In genomic region chr2:71581488-71581887, GRCm38 (mm10) we compare ENCODE assay signal across 8 mouse cellular contexts. TPM values are rescaled to one million over a fixed set of nuclear protein-coding genes. Genes with fewer than 3 reads are reported as not detected.
A peak's percentile ranks its signal among the peaks of the same experiment; 100 is the strongest.
DNase-seq lines count a peak whose midpoint lies in the region; ATAC-seq and TF ChIP-seq lines count a peak whose summit lies in the region.

No protein-coding gene starts in this region.

- no peak overlapping the region for H3K9ac ChIP-seq in heart, embryonic 12.5 days
- H3K9ac ChIP-seq in hindbrain, embryonic 15.5 days = peak overlapping the region; percentile 61; the same call in 1 of the 2 replicates
- H3K9ac ChIP-seq in midbrain, embryonic 12.5 days (replicated peaks) = no peak overlapping the region

- WGBS in heart, embryonic 12.5 days = 63% methylated on average over 5 of the region's 5 CpGs
- WGBS in hindbrain, embryonic 15.5 days = 62% methylated on average over 5 of the region's 5 CpGs
- WGBS in midbrain, embryonic 12.5 days = 62% methylated on average over 5 of the region's 5 CpGs

- H3K36me3 ChIP-seq in heart, embryonic 12.5 days = no peaks in the 10 kb centered on the region
- H3K36me3 ChIP-seq in hindbrain, embryonic 15.5 days = no peaks in the 10 kb centered on the region
- no peaks in the 10 kb centered on the region for H3K36me3 ChIP-seq in midbrain, embryonic 12.5 days

- intact Hi-C loops in heart, postnatal 10 days (cut with DNase I) = loop anchor here (5.0 kb wide), 2 partner anchors 236 to 376 kb away; no protein-coding TSS in a partner anchor

- TF ChIP-seq CTCF in brain, embryonic 14.5 days (IDR thresholded peaks at IDR 0.05; ENCODE audit: borderline replicate concordance, extremely low read depth, insufficient read depth, insufficient read length) = no peak

- H3K4me3 ChIP-seq in heart, embryonic 12.5 days = peak overlapping the region; percentile 63
- H3K4me3 ChIP-seq in hindbrain, embryonic 15.5 days = peak overlapping the region; percentile 59
- H3K4me3 ChIP-seq in midbrain, embryonic 12.5 days = peak overlapping the region; percentile 52

- no peak overlapping the region; the same call in 1 of the 2 replicates for H3K27ac ChIP-seq in heart, embryonic 12.5 days (ENCODE audit: poor library complexity, severe bottlenecking)
- no peak overlapping the region for H3K27ac ChIP-seq in hindbrain, embryonic 15.5 days (replicated peaks)
- H3K27ac ChIP-seq in midbrain, embryonic 12.5 days (replicated peaks) = no peak overlapping the region

- no peak for DNase-seq in heart, postnatal 10 days
- peak; percentile 18 for DNase-seq in brain, embryonic 14.5 days (ENCODE audit: low read depth)
- no peak for DNase-seq in ovary, postnatal 36 days (ENCODE audit: low spot score)
- no peak for DNase-seq in frontal cortex, postnatal 25 days (ENCODE audit: low spot score in 2 of 2)
- DNase-seq in spleen, postnatal 36 days (ENCODE audit: low spot score in 2 of 2) = no peak

- no peak for TF ChIP-seq POLR2A in brain, embryonic 14.5 days (IDR thresholded peaks at IDR 0.05; ENCODE audit: borderline replicate concordance, extremely low read depth, insufficient read depth, insufficient read length, poor library complexity, severe bottlenecking)

- peaks cover 12% of the 10 kb centered on the region for H3K4me1 ChIP-seq in heart, embryonic 12.5 days (replicated peaks)
- peaks cover 10% of the 10 kb centered on the region for H3K4me1 ChIP-seq in hindbrain, embryonic 15.5 days (replicated peaks)
- no peaks in the 10 kb centered on the region for H3K4me1 ChIP-seq in midbrain, embryonic 12.5 days

- H3K9me3 ChIP-seq in heart, embryonic 12.5 days (replicated peaks) = no peaks in the 10 kb centered on the region
- H3K9me3 ChIP-seq in hindbrain, embryonic 15.5 days = no peaks in the 10 kb centered on the region
- H3K9me3 ChIP-seq in midbrain, embryonic 12.5 days = 0 out of 2 replicates have a peak, but pooled peaks cover 4% of the 10 kb centered on the region

- peak overlapping the region; percentile 76 for H3K4me2 ChIP-seq in heart, embryonic 12.5 days
- H3K4me2 ChIP-seq in hindbrain, embryonic 15.5 days = peak overlapping the region; percentile 94
- peak overlapping the region; percentile 74 for H3K4me2 ChIP-seq in midbrain, embryonic 12.5 days (replicated peaks)

- ATAC-seq in heart, embryonic 12.5 days (ENCODE audit: insufficient number of reproducible peaks, low FRiP score) = no peak
- ATAC-seq in hindbrain, embryonic 15.5 days (ENCODE audit: low FRiP score, low read depth) = peak; percentile 51; the same call in 1 of the 2 replicates
- ATAC-seq in midbrain, embryonic 12.5 days (ENCODE audit: low FRiP score, low read depth) = no peak

- no peaks in the 10 kb centered on the region for H3K27me3 ChIP-seq in heart, embryonic 12.5 days (replicated peaks)
- no peaks in the 10 kb centered on the region for H3K27me3 ChIP-seq in hindbrain, embryonic 15.5 days
- H3K27me3 ChIP-seq in midbrain, embryonic 12.5 days = peaks cover 11% of the 10 kb centered on the region; the same call in 1 of the 2 replicates

RNA-seq across cellular contexts. Expression of gene Dlx2, which starts 34.9 kb away (rescaled TPM):
- 0.39 and 0.68 TPM in 2 replicates for polyA plus RNA-seq in heart, embryonic 12.5 days (2016; fragmentation: Nextera tagmentation; extraction: Ambion mirVana)
- not detected for total RNA-seq in heart, postnatal 10 days (2021)
- 32.8 and 48.3 TPM in 2 replicates for polyA plus RNA-seq in brain, embryonic 14.5 days (2012; rRNA removed)
- polyA plus RNA-seq in hindbrain, embryonic 15.5 days (2015; fragmentation: Nextera tagmentation; extraction: Ambion mirVana) = 0.26 and 2.2 TPM in 2 replicates
- polyA plus RNA-seq in midbrain, embryonic 12.5 days (2016; fragmentation: Nextera tagmentation; extraction: Ambion mirVana) = 15.8 and 21.5 TPM in 2 replicates

RNA-seq across cellular contexts. Expression of gene Dlx1, which starts 53.6 kb away (rescaled TPM):
- polyA plus RNA-seq in heart, embryonic 12.5 days (2016; fragmentation: Nextera tagmentation; extraction: Ambion mirVana) = 0.08 and 0.47 TPM in 2 replicates
- total RNA-seq in heart, postnatal 10 days (2021) = under 1 TPM in 1 of 2 experiments, not detected in 1; 0.48 TPM
- 93.3 and 265 TPM in 2 replicates for polyA plus RNA-seq in brain, embryonic 14.5 days (2012; rRNA removed)
- polyA plus RNA-seq in hindbrain, embryonic 15.5 days (2015; fragmentation: Nextera tagmentation; extraction: Ambion mirVana) = 0.38 and 6.9 TPM in 2 replicates
- 37.2 and 59.9 TPM in 2 replicates for polyA plus RNA-seq in midbrain, embryonic 12.5 days (2016; fragmentation: Nextera tagmentation; extraction: Ambion mirVana)
